Mouse (Mus musculus) hindbrain, embryonic 16.5 days (tissue): Measurements from ENCODE around the gene Kazn. TPM values are rescaled to one million over a fixed set of nuclear protein-coding genes. Genes with fewer than 3 reads are reported as not detected.

Experiments
- ATAC-seq: fragments of 200-750 bp; cut with Nextera tagmentation; 2 replicates; pipeline ENCODE4 v1.8.0; 2017; ENCODE audit warnings: moderate TSS enrichment, moderate library complexity
- H3K27ac ChIP-seq: fragments of 300-500 bp; sonication (generic); 2 replicates; pipeline ENCODE4 v1.5.1; 2014; ENCODE audit warnings: low read depth, mild to moderate bottlenecking, control low read depth, low read length, moderate library complexity
- H3K27me3 ChIP-seq: fragments of 300-500 bp; sonication (generic); replicated peaks from 2 replicates; pipeline ENCODE4 v1.6.1; 2014; ENCODE audit warnings: low read length; ENCODE audit not compliant: control insufficient read depth, insufficient read depth
- H3K36me3 ChIP-seq: fragments of 300-500 bp; sonication (generic); 2 replicates; pipeline ENCODE4 v1.6.1; 2014; ENCODE audit warnings: mild to moderate bottlenecking, low read length, moderate library complexity, mixed read lengths; ENCODE audit not compliant: control insufficient read depth, insufficient read depth
- H3K4me1 ChIP-seq: fragments of 300-500 bp; sonication (generic); 2 replicates; pipeline ENCODE4 v1.6.1; 2014; ENCODE audit warnings: low read depth, low read length; ENCODE audit not compliant: control insufficient read depth, insufficient read depth
- H3K4me2 ChIP-seq: fragments of 300-500 bp; sonication (generic); 2 replicates; pipeline ENCODE4 v1.6.1; 2014; ENCODE audit warnings: mild to moderate bottlenecking, low read length, control low read depth, moderate library complexity
- H3K4me3 ChIP-seq: fragments of 300-500 bp; sonication (generic); 2 replicates; pipeline ENCODE4 v1.5.1; 2014; ENCODE audit warnings: mild to moderate bottlenecking, low read length, control low read depth, moderate library complexity
- H3K9ac ChIP-seq: fragments of 300-500 bp; sonication (generic); 2 replicates; pipeline ENCODE4 v1.6.1; 2014; ENCODE audit warnings: low read depth, mild to moderate bottlenecking, control low read depth, low read length, moderate library complexity
- H3K9me3 ChIP-seq: fragments of 300-500 bp; sonication (generic); 2 replicates; pipeline ENCODE4 v1.6.1; 2014; ENCODE audit warnings: mild to moderate bottlenecking, low read length, moderate library complexity; ENCODE audit not compliant: control insufficient read depth
- WGBS: fragments of 180-500 bp; shearing (Covaris S2); extraction: QIAGEN DNeasy Blood & Tissue Kit; methylation state at CpG from one replicate; pipeline ENCODE4 v1.1.7; 2014; 5-methylcytosine and 5-hydroxymethylcytosine counted together
- polyA plus RNA-seq: library from polyadenylated mRNA; unstranded; fragments of >200 nt; fragmentation: Nextera tagmentation; extraction: Ambion mirVana; gene quantifications from 2 replicates; pipeline ENCODE4 v1.2.1, GENCODE M21; 2015

The Kazn gene
- polyA plus RNA-seq, 1 experiment from 2014 or later: 26.4 TPM

GRCm38 (mm10) chr4:142084936-142085563, 154.2 kb downstream of the Kazn start:
- peak overlapping the region; percentile 99 for H3K4me2 ChIP-seq
- peak overlapping the region; percentile 64 for H3K4me3 ChIP-seq
- no peak overlapping the region for H3K9ac ChIP-seq
- peaks cover 19% of the 10 kb centered on the region for H3K27me3 ChIP-seq
- H3K27ac ChIP-seq: no peak overlapping the region
- no peak for ATAC-seq
- H3K36me3 ChIP-seq: no peaks in the 10 kb centered on the region
- WGBS: 8% methylated on average over 20 of the region's 20 CpGs
- H3K9me3 ChIP-seq: no peaks in the 10 kb centered on the region
- H3K4me1 ChIP-seq: peaks cover 24% of the 10 kb centered on the region

GRCm38 (mm10) chr4:142084131-142084899, 154.9 kb downstream of the Kazn start, which contains the start of gene Tmem51:
Gene Tmem51, minus strand, starts transcription at chr4:142084304.
- Histone ChIP-seq H3K27ac (no peak within 1 kb of the TSS), H3K9ac (peak within 1 kb of the TSS; percentile 77), H3K4me1 (peaks cover 24% of the 10 kb centered on the region), H3K27me3 (peaks cover 19% of the 10 kb centered on the region), H3K4me2 (peak within 1 kb of the TSS; percentile 99), H3K9me3 (no peaks in the 10 kb centered on the region), H3K36me3 (no peaks in the 10 kb centered on the region), H3K4me3 (peak within 1 kb of the TSS; percentile 64)
- ATAC-seq: peak; percentile 63
- 0% methylated on average over 51 of the region's 52 CpGs for whole genome bisulfite sequencing

- H3K27ac ChIP-seq: no peak overlapping the region
- H3K4me2 ChIP-seq: peak overlapping the region; percentile 99
- WGBS: 0% methylated on average over 23 of the region's 29 CpGs
- no peaks in the 10 kb centered on the region for H3K9me3 ChIP-seq
- H3K4me3 ChIP-seq: peak overlapping the region; percentile 64
- H3K36me3 ChIP-seq: no peaks in the 10 kb centered on the region
- ATAC-seq: peak; percentile 64
- H3K9ac ChIP-seq: peak overlapping the region; percentile 77
- H3K27me3 ChIP-seq: peaks cover 19% of the 10 kb centered on the region
- peaks cover 24% of the 10 kb centered on the region for H3K4me1 ChIP-seq
These were observed 155.5 kb downstream of the Kazn start for GRCm38 (mm10) chr4:142083762-142084130.

GRCm38 (mm10) chr4:142083193-142083592, 156.0 kb downstream of the Kazn start:
- Histone ChIP-seq H3K27ac (no peak overlapping the region), H3K9ac (no peak overlapping the region), H3K9me3 (no peaks in the 10 kb centered on the region), H3K27me3 (peaks cover 19% of the 10 kb centered on the region), H3K36me3 (no peaks in the 10 kb centered on the region), H3K4me3 (no peak overlapping the region; the same call in 1 of the 2 replicates), H3K4me2 (peak overlapping the region; percentile 99), H3K4me1 (peaks cover 24% of the 10 kb centered on the region)
- 52% methylated on average over 6 of the region's 6 CpGs for WGBS
- ATAC-seq: no peak

- H3K27ac ChIP-seq: no peak overlapping the region
- H3K4me1 ChIP-seq: peaks cover 24% of the 10 kb centered on the region
- H3K36me3 ChIP-seq: no peaks in the 10 kb centered on the region
- H3K4me2 ChIP-seq: no peak overlapping the region
- 74% methylated on average over 4 of the region's 4 CpGs for WGBS
- H3K4me3 ChIP-seq: no peak overlapping the region
- peaks cover 19% of the 10 kb centered on the region for H3K27me3 ChIP-seq
- H3K9ac ChIP-seq: no peak overlapping the region
- no peak for ATAC-seq
- no peaks in the 10 kb centered on the region for H3K9me3 ChIP-seq
These were observed 156.5 kb downstream of the Kazn start for GRCm38 (mm10) chr4:142082703-142083102.

- ATAC-seq: no peak
- Histone ChIP-seq H3K9me3 (no peaks in the 10 kb centered on the region), H3K27ac (peak overlapping the region; percentile 30; the same call in 1 of the 2 replicates), H3K27me3 (peaks cover 19% of the 10 kb centered on the region), H3K4me2 (no peak overlapping the region), H3K36me3 (no peaks in the 10 kb centered on the region), H3K4me1 (peaks cover 28% of the 10 kb centered on the region), H3K9ac (no peak overlapping the region), H3K4me3 (no peak overlapping the region)
- WGBS: 53% methylated on average over 13 of the region's 13 CpGs
These were observed 157.4 kb downstream of the Kazn start for GRCm38 (mm10) chr4:142081631-142082283.

GRCm38 (mm10) chr4:142080901-142081630, 158.1 kb downstream of the Kazn start:
- WGBS: 56% methylated on average over 11 of the region's 18 CpGs
- H3K27me3 ChIP-seq: peaks cover 19% of the 10 kb centered on the region
- H3K4me2 ChIP-seq: peak overlapping the region; percentile 23; the same call in 1 of the 2 replicates
- no peaks in the 10 kb centered on the region for H3K36me3 ChIP-seq
- H3K9ac ChIP-seq: no peak overlapping the region
- peaks cover 28% of the 10 kb centered on the region for H3K4me1 ChIP-seq
- no peaks in the 10 kb centered on the region for H3K9me3 ChIP-seq
- peak; percentile 51 for ATAC-seq
- H3K27ac ChIP-seq: 0 out of 2 replicates have a peak overlapping the region, but pooled peaks have one; percentile 23
- no peak overlapping the region for H3K4me3 ChIP-seq

GRCm38 (mm10) chr4:142080487-142080767, 158.8 kb downstream of the Kazn start:
- Histone ChIP-seq H3K36me3 (no peaks in the 10 kb centered on the region), H3K4me1 (peaks cover 28% of the 10 kb centered on the region), H3K9me3 (no peaks in the 10 kb centered on the region), H3K9ac (no peak overlapping the region), H3K27me3 (peaks cover 16% of the 10 kb centered on the region), H3K4me2 (no peak overlapping the region), H3K27ac (no peak overlapping the region), H3K4me3 (no peak overlapping the region)
- ATAC-seq: no peak
- WGBS: 65% methylated on average over 4 of the region's 4 CpGs
